Mouse (Mus musculus) neutrophil, adult 5-6 weeks (primary cell): ENCODE measurements around the gene Casz1. TPM values are rescaled to one million over a fixed set of nuclear protein-coding genes. Genes with fewer than 3 reads are reported as not detected.

Experiments used
- ATAC-seq: fragments of 151-379, 151-347 bp; 2 replicates; pipeline ENCODE4 v1.8.0; 2017; ENCODE audit warnings: mild to moderate bottlenecking, moderate TSS enrichment; ENCODE audit not compliant: insufficient number of reproducible peaks, poor library complexity, low FRiP score, severe bottlenecking; ENCODE audit errors: extremely low read depth
- total RNA-seq: library from RNA; stranded (forward); fragments of 200-1000 nt; gene quantifications from 2 replicates; pipeline ENCODE4 v1.2.3, GENCODE M21; 2017

Casz1 gene
- total RNA-seq, 1 experiment from 2014 or later, result 14.1 TPM

DNA sequence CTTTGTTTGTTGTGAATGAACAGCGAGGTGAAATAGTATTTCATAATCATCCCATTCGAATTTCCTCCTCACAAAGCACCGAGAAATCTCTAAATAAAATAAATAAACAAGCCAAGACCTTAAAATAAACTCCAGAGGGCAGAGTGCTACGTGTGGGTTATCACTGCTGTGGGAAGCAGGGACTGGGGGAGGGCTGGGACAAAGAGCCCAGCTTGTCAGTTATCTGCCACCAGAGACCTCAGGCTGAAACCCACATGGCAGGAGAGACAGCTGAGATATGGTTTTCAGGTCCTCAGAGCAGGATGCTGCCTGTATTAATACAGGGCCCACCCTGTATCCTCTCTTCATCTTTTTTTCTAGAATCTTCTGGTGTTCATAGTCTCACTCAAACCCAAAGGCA is 9.2 kb upstream of the Casz1 start:
- no peak for ATAC-seq

- no peak for ATAC-seq
Measured at GRCm38 (mm10) chr4:148797475-148798324, 6.5 kb upstream of the Casz1 start.

- no peak for ATAC-seq
Measured at GRCm38 (mm10) chr4:148803031-148803430, 1.2 kb upstream of the Casz1 start.

GRCm38 (mm10) chr4:148803636-148804035 is 593 bp upstream of the Casz1 start:
- ATAC-seq, result no peak

DNA sequence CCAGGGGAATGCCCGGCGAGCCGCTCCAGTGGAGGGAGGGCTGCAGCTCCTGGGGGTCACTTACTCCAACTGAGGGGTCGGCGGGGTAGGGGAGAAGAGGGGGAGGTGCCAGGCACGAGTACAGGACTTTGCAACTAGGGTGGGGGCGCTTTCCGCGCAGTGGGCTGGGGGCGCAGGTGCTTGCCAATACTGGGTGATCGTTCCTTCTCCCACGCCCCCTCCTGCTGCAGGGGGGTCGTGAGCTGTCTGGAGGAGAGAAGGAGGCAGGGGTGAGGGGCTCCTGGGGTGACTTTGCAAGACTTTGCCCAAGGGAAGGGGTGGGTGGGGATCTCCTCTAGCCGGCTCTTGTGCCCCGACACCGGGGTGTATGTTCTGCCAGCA is 541 bp downstream of the Casz1 start:
- no peak for ATAC-seq

GRCm38 (mm10) chr4:148805161-148805810 is 1.1 kb downstream of the Casz1 start:
- no peak for ATAC-seq

DNA sequence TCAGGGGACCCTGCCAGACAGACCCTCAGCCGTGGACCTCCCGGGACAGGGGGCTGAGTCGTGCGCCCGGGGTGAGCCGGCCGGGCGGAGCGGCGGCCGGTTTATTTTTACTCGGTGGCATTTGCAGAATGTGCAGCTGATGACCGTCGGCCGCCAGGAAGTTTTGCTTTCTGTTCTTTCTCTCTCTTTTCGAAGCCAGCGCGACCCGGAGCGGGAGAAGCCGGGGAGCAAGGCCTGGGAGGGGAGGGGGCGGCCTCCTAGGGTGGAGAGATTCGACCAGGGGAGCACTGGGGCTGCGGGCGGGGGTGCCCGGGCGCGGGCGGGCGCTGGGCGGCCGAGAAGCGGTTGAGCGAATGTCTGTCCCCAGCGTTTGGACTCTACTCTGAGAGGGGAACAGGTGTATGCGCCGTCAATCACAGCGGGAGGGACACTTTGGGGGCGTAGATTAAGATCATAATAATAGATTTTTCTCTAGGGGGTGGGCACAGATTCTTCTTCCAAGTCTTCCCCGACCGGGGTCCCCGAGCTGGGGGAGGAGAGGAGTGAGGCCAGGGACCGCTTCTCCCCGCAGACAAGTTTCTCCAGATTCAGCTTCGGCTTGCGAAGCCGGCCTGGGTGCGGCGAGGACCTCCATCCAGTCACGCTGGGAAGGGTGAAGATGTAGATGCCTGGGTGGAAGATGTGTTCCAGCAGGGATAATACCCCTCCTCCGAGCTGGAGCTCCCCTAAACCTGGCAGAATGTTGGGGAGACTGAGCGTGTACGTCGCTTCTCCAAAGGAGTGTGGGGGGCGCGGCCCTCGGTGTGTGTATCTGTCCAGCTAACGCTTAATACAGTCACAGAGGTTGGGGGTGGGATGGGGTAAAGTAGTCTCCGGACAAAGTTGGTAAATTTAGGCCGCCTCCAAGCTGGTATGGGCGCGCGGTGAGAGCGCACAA is 1.9 kb downstream of the Casz1 start:
- ATAC-seq, result no peak

DNA sequence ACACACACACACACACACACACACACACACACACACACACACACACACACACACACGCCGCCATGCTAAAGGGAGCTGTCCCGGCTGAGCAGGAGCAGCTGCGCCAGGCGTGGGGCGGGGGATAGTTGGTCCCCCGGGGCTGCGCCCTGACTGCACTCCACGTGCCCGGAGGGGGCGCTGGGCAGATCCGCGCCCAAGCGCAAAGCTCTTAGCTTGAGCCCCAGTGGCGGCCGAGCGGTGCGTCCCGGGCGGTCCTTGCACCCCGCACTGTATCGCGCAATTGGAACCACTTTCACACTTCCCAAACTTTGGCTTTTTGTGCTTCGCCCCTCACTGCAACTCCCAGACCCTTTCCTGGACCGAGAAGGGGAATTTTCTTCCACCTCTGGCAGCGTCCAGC is 2.6 kb downstream of the Casz1 start:
- ATAC-seq, result no peak

- no peak for ATAC-seq
Measured at GRCm38 (mm10) chr4:148807397-148807796, 3.2 kb downstream of the Casz1 start.

GRCm38 (mm10) chr4:148808839-148809238 is 4.6 kb downstream of the Casz1 start:
- ATAC-seq, result no peak

- ATAC-seq, result no peak
Measured at GRCm38 (mm10) chr4:148810706-148811105, 6.5 kb downstream of the Casz1 start.

DNA sequence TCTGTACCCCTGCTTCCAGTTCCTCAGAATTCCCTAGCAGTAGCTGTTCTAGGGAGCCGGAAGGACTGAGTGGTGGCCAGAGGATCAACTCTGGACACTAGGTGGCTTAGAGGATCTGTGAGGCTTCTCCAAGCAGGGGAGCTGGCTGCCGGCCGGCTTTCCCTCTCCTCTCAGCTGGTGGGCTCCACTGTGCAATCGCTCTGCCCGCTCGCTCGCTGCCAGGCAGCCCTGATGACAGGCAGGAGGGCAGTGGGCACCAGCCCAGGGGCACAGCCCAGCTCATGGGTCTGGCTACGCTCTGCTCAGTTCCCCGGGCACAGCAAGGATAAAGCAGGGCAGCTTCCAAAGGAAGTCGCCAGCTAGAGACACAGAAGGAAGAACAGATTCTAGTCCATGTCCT is 7.7 kb downstream of the Casz1 start:
- no peak for ATAC-seq

DNA sequence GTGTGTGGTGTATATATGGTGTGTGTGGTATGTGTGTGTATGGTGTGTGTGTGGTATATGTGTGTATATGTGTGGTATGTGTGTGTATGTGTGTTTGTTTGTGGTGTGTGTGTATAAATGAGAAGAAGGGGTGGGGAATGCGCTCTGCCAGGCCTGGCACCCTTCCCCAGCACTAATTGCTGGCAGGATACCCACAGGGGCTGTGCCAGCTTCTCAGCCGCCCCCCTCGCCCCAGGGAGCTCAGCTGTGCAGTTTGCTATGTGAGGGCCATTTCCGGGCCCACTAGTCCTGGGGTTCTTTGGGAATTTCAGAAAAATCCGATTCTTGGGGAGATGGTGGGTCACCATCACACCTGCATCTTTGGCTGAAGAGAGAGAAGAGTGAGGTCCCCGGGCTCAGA is 9.0 kb downstream of the Casz1 start:
- no peak for ATAC-seq

- no peak for ATAC-seq
Measured at GRCm38 (mm10) chr4:148816556-148816955, 12.3 kb downstream of the Casz1 start.

DNA sequence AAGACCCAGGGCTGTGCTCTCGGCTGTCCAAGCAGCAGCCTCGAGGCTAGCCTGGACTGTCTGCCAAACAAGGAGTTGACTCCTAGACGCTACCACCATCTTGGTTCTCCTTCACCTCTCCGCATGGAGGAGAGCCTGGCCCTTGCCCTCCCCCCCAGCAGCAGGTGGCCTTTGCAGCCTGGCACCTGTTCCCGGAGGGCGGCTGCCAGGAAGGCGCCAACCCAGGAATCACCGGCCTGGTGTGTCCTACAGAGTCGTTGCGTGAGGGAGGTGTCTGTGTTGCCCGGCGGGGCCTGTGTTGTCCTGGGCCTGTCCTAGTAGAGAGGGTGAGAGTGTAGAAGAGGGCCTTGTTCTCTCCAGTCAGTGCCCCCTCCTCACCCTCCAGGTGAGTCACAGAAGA is 13.9 kb downstream of the Casz1 start:
- no peak for ATAC-seq

- ATAC-seq, result no peak
Measured at GRCm38 (mm10) chr4:148820171-148820570, 15.9 kb downstream of the Casz1 start.

DNA sequence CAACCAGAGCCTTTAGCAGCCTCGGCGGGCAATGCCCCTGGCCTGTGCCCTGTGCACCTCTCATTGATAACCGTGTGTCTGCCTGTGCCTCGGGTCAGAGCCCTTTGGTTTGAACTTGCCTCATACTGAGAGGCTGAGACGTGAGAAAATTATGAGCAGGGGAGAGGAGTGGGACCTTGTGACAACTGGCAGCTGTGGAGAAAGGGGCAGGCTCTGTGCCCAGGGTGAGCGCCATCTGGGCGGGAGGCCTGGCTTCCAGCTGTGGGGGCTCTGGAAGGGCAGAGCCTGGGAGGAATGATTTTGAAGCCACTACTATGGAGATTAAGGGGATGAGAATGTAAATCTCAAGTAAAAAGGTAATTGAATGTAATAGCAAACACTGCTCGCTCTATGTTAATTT is 19.1 kb downstream of the Casz1 start:
- no peak for ATAC-seq

GRCm38 (mm10) chr4:148830350-148830749 is 26.1 kb downstream of the Casz1 start:
- ATAC-seq, result no peak

- no peak for ATAC-seq
Measured at GRCm38 (mm10) chr4:148833245-148833990, 29.2 kb downstream of the Casz1 start.
